Mouse (Mus musculus) lung, postnatal 10 days (tissue): ENCODE measurements at regions not wholly inside any gene's neighbourhood (a gene's known extent, or its start where the extent isn't known, plus 50 kb on each side); places are given as distances from the start of the nearest gene placed in this dataset.

Experiments used
- DNase-seq: peaks from one replicate; pipeline ENCODE4 v3.0.0; 2021

GRCm38 (mm10) chr9:111822094-111822493, 131.9 kb upstream of the Stac start:
- no peak for DNase-seq

- no peak for DNase-seq
Measured at GRCm38 (mm10) chr9:111817461-111817860, 127.3 kb upstream of the Stac start.

- no peak for DNase-seq
Measured at GRCm38 (mm10) chr9:111804931-111805330, 114.8 kb upstream of the Stac start.

DNA sequence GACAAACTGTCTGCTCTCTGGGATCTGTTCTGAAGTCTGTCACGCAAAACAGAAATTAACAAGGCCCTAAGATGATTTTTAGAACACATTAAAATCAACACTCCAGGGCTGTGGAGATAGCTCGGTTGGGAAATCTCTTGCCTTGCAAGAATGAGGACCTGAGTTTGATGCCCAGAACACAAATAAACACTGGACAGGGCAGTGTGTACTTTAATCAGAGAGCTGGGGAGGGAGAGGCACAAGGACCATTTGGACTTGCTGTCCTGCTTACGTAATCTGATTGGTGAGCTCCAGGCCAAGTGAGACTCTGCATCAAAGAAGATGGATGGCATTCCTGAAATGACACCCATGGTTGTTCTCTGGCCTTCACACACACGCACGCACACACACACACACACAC, 111.2 kb upstream of the Stac start:
- no peak for DNase-seq

DNA sequence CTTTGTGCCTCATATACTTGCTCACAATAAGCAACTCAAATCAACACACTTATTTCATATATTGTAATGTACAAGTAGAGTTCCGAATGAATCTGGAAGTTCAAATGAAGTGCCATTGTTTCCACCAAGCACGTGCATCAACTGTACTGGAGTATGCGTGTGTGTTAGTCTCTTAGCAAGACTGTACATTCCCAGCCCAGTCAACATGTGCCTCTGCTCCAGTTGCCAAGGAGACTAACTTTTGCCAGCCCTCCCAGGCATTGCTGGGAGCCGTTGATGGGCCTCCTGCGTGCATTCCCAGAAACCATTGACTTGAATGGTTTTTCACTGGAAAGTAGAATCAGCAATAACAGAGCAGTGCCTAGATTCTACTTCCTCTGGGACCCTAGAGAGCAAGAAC, 110.7 kb upstream of the Stac start:
- DNase-seq = no peak

DNA sequence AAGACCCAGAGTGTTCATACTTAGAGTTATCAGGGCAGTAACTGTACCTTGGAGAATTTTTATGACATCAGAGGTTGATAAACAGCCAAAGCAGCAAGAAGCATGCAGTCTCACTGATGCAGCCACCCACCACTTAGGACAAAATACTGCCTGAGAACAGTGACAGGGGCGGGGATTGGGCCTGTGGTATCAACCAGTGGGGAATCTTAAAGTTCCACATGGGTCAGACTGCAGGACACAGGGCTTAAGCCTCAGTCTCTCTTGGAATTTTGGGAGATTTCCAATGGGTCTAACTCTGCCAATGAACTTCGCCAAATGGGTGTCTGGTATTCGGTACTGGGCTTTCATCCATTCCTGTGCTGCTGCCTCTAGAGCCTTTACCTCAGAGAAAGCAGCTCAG, 88.8 kb upstream of the Stac start:
- DNase-seq = no peak

DNA sequence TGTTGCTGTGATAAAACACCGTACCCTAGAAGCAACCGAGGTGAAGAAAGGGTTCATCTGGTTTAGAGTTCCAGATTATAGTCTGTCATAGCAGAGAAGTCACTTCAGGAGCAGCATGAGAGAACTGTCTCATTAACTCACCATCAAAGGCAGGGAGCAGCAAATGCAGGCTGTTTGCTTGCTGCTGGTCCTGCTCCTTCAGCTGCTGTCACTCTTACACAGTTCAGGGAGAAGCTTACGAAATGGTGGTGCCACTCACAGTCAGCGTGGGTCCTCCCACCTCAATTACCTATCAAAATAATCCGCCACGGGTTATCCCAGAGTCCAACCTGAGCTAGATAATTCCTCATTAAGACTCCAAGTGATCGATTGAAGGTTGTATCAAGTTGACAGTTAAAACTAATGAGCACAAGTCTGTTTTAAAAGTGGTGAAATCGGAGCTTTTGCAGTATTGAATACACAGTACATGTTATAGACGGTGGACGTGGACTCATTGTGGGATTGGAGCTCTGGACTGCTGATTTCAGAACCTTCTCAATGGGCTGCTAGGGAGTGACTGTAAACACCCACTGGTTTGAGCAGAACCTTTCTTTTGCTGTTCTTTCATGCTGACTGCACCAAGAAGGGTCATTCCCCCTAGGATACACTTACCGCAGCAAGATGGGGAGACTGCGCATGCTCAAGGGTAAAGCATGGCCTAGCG, 87.4 kb upstream of the Stac start:
- no peak for DNase-seq

GRCm38 (mm10) chr9:111774229-111774628, 84.1 kb upstream of the Stac start:
- DNase-seq = no peak

GRCm38 (mm10) chr9:111762653-111763468, 72.7 kb upstream of the Stac start:
- no peak for DNase-seq

GRCm38 (mm10) chr9:111755235-111755634, 65.1 kb upstream of the Stac start:
- no peak for DNase-seq

DNA sequence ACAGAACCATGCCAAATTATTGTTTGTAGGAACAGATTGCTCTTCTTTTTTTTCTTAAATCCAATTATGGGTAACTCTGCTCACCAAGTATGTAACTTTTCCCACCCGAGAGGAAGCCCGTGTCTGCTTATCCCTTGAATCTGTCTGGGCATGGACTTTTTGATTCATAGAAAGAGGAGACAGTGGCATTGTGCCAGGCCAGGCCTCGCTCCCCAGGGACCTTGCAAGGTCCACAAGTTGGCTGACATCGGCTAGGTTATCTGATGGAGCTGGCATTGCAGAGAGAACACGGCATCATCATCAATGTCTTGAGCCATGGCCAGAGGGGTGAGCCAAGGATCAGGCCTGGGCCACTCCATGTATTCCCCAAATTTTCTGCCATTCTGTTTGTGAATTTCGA, 56.0 kb upstream of the Stac start:
- no peak for DNase-seq

- no peak for DNase-seq
Measured at GRCm38 (mm10) chr9:111745206-111745605, 55.1 kb upstream of the Stac start.
